Mouse (Mus musculus) midbrain, embryonic 16.5 days (tissue): ENCODE measurements around the gene Cit. TPM values are rescaled to one million over a fixed set of nuclear protein-coding genes. Genes with fewer than 3 reads are reported as not detected.

Source experiments
- ATAC-seq: fragments of 200-750 bp; cut with Nextera tagmentation; 2 replicates; pipeline ENCODE4 v1.8.0; 2017; ENCODE audit warnings: moderate TSS enrichment
- H3K27ac ChIP-seq: fragments of 300-500 bp; sonication (generic); 2 replicates; pipeline ENCODE4 v1.5.1; 2014; ENCODE audit warnings: mild to moderate bottlenecking, low read length, mixed read lengths
- H3K27me3 ChIP-seq: fragments of 300-500 bp; sonication (generic); 2 replicates; pipeline ENCODE4 v1.6.1; 2014; ENCODE audit warnings: low read depth, low read length, mixed read lengths; ENCODE audit not compliant: control insufficient read depth, insufficient read depth
- H3K36me3 ChIP-seq: fragments of 300-500 bp; sonication (generic); 2 replicates; pipeline ENCODE4 v1.6.1; 2014; ENCODE audit warnings: mild to moderate bottlenecking, low read length, moderate library complexity, mixed read lengths; ENCODE audit not compliant: control insufficient read depth, insufficient read depth
- H3K4me1 ChIP-seq: fragments of 300-500 bp; sonication (generic); 2 replicates; pipeline ENCODE4 v1.6.1; 2014; ENCODE audit warnings: mild to moderate bottlenecking, low read length, mixed read lengths; ENCODE audit not compliant: control insufficient read depth, insufficient read depth
- H3K4me2 ChIP-seq: fragments of 300-500 bp; sonication (generic); 2 replicates; pipeline ENCODE4 v1.6.1; 2014; ENCODE audit warnings: mild to moderate bottlenecking, low read length, mixed read lengths
- H3K4me3 ChIP-seq: fragments of 300-500 bp; sonication (generic); 2 replicates; pipeline ENCODE4 v1.5.1; 2014; ENCODE audit warnings: low read depth, mild to moderate bottlenecking, low read length, moderate library complexity, mixed read lengths
- H3K9ac ChIP-seq: fragments of 300-500 bp; sonication (generic); 2 replicates; pipeline ENCODE4 v1.6.1; 2014; ENCODE audit warnings: low read depth, low read length, mixed read lengths
- H3K9me3 ChIP-seq: fragments of 300-500 bp; sonication (generic); replicated peaks from 2 replicates; pipeline ENCODE4 v1.6.1; 2014; ENCODE audit warnings: mild to moderate bottlenecking, low read length, mixed read lengths; ENCODE audit not compliant: control insufficient read depth, poor library complexity, severe bottlenecking
- WGBS: fragments of 180-500 bp; shearing (Covaris S2); extraction: QIAGEN DNeasy Blood & Tissue Kit; methylation state at CpG from one replicate; pipeline ENCODE4 v1.1.7; 2014; 5-methylcytosine and 5-hydroxymethylcytosine counted together
- polyA plus RNA-seq: library from polyadenylated mRNA; unstranded; fragments of >200 nt; fragmentation: Nextera tagmentation; extraction: Ambion mirVana; gene quantifications from 2 replicates; pipeline ENCODE4 v1.2.1, GENCODE M21; 2015

Cit gene
- polyA plus RNA-seq, 1 experiment from 2014 or later, result 30.7 TPM

- Histone ChIP-seq H3K4me2 (no peak overlapping the region), H3K27ac (no peak overlapping the region), H3K4me3 (no peak overlapping the region), H3K9ac (no peak overlapping the region), H3K4me1 (no peaks in the 10 kb centered on the region), H3K36me3 (peaks cover 29% of the 10 kb centered on the region), H3K27me3 (no peaks in the 10 kb centered on the region), H3K9me3 (peaks cover 3% of the 10 kb centered on the region; the same call in 1 of the 2 replicates)
- WGBS, result 89% methylated on average over 15 of the region's 15 CpGs
- no peak for ATAC-seq
These were observed 149.0 kb downstream of the Cit start for GRCm38 (mm10) chr5:115994101-115994500.

GRCm38 (mm10) chr5:115997376-115997775 is 152.3 kb downstream of the Cit start:
- H3K27ac ChIP-seq, result no peak overlapping the region
- no peaks in the 10 kb centered on the region for H3K27me3 ChIP-seq
- ATAC-seq, result no peak
- H3K4me1 ChIP-seq, result no peaks in the 10 kb centered on the region
- no peak overlapping the region for H3K9ac ChIP-seq
- H3K4me3 ChIP-seq, result no peak overlapping the region
- no peak overlapping the region for H3K4me2 ChIP-seq
- H3K9me3 ChIP-seq, result no peaks in the 10 kb centered on the region
- H3K36me3 ChIP-seq, result peaks cover 7% of the 10 kb centered on the region; the same call in 1 of the 2 replicates
- WGBS, result 74% methylated on average over 13 of the region's 13 CpGs

DNA sequence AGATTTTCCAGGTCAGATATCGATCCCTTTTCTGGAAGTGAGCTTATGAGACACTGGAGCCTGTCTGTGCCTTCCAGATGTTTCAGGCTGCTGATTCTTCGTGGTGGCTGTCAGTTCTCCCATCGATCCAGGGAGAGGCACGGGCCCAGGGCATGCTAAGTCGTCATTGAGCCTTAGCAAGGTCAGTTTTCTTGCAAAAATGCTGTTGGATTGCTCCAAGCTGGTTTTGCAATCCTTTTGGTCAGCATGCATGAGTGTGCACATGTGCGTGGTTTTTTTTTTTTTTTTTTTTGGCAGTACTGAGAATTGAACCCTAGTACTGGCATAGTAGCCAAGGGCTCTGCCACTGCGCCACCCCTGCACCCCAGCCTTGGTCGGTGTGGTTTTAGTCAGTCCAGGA is 158.1 kb downstream of the Cit start:
- Histone ChIP-seq H3K4me3 (no peak overlapping the region), H3K27me3 (no peaks in the 10 kb centered on the region), H3K4me1 (no peaks in the 10 kb centered on the region), H3K9me3 (no peaks in the 10 kb centered on the region), H3K27ac (no peak overlapping the region), H3K4me2 (no peak overlapping the region), H3K9ac (no peak overlapping the region), H3K36me3 (no peaks in the 10 kb centered on the region)
- no peak for ATAC-seq
- WGBS, result 86% methylated on average over 8 of the region's 8 CpGs

DNA sequence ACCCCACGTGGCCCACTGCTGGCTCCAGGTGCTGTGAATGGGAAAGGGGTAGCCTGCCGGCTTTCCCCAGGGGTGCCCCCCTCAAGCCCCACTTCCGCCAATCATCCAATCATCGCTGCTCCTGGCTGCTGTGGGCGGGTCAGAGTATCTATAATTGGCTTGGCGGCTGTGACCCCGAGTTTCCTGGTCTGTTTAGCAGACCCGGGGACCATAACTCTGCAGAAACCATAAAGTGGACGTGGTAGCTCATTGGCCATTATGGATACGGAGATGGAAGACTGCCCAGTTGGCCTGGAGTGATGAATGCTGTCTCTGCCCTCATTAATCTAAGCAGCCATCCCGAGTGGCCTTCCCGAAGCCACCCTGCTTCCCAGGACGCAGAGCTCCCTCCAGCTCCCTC is 158.7 kb downstream of the Cit start:
- Histone ChIP-seq H3K36me3 (no peaks in the 10 kb centered on the region), H3K27me3 (no peaks in the 10 kb centered on the region), H3K9ac (no peak overlapping the region), H3K27ac (no peak overlapping the region), H3K4me2 (no peak overlapping the region), H3K9me3 (no peaks in the 10 kb centered on the region), H3K4me3 (no peak overlapping the region), H3K4me1 (no peaks in the 10 kb centered on the region)
- no peak for ATAC-seq
- WGBS, result 41% methylated on average over 13 of the region's 13 CpGs

- no peaks in the 10 kb centered on the region for H3K9me3 ChIP-seq
- H3K4me1 ChIP-seq, result no peaks in the 10 kb centered on the region
- H3K36me3 ChIP-seq, result no peaks in the 10 kb centered on the region
- no peak for ATAC-seq
- H3K27ac ChIP-seq, result no peak overlapping the region
- no peak overlapping the region for H3K9ac ChIP-seq
- H3K4me2 ChIP-seq, result no peak overlapping the region
- no peak overlapping the region for H3K4me3 ChIP-seq
- WGBS, result 87% methylated on average over 10 of the region's 10 CpGs
- H3K27me3 ChIP-seq, result no peaks in the 10 kb centered on the region
These were observed 159.2 kb downstream of the Cit start for GRCm38 (mm10) chr5:116004271-116004670.

- Histone ChIP-seq H3K27me3 (no peaks in the 10 kb centered on the region), H3K9ac (no peak overlapping the region), H3K4me2 (no peak overlapping the region), H3K4me1 (no peaks in the 10 kb centered on the region), H3K27ac (no peak overlapping the region), H3K36me3 (no peaks in the 10 kb centered on the region), H3K9me3 (no peaks in the 10 kb centered on the region), H3K4me3 (no peak overlapping the region)
- 62% methylated on average over 22 of the region's 22 CpGs for WGBS
- no peak for ATAC-seq
These were observed 161.4 kb downstream of the Cit start for GRCm38 (mm10) chr5:116006324-116007099.

DNA sequence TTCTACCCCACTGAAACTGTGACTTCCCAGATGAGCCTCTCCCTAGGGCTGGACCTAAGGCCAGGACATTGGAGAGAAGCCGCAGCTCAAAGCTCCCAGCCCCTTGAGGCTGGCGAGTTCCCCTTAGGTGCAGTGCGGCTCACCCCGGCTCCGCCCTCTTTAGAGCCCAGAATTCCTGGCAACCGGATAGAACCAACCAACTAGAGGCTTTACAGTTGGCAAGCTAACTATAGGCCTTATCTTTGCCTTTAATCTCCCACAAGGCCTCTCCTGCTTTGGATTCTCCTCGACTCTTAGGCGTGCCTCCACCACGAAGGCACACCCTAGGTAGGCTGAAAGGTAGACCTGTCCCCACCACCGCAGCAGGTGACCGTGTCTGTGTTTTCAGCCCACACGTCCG is 162.6 kb downstream of the Cit start:
- WGBS, result 91% methylated on average over 13 of the region's 13 CpGs
- H3K36me3 ChIP-seq, result no peaks in the 10 kb centered on the region
- H3K27me3 ChIP-seq, result no peaks in the 10 kb centered on the region
- no peak overlapping the region for H3K27ac ChIP-seq
- no peak for ATAC-seq
- no peak overlapping the region for H3K4me3 ChIP-seq
- no peak overlapping the region for H3K4me2 ChIP-seq
- no peaks in the 10 kb centered on the region for H3K9me3 ChIP-seq
- H3K4me1 ChIP-seq, result no peaks in the 10 kb centered on the region
- no peak overlapping the region for H3K9ac ChIP-seq

GRCm38 (mm10) chr5:116009091-116009851 is 164.2 kb downstream of the Cit start:
- no peak for ATAC-seq
- Histone ChIP-seq H3K36me3 (peaks cover 12% of the 10 kb centered on the region), H3K9ac (no peak overlapping the region), H3K4me1 (no peaks in the 10 kb centered on the region), H3K4me3 (no peak overlapping the region), H3K27me3 (no peaks in the 10 kb centered on the region), H3K27ac (no peak overlapping the region), H3K4me2 (no peak overlapping the region), H3K9me3 (no peaks in the 10 kb centered on the region)
- WGBS, result 69% methylated on average over 15 of the region's 15 CpGs
